Mouse (Mus musculus) heart, adult 2 months (tissue): Measurements from ENCODE around the gene Gfm2. TPM values are rescaled to one million over a fixed set of nuclear protein-coding genes. Genes with fewer than 3 reads are reported as not detected.
"Not testable (repeated sequence)": the region's sequence is repeated elsewhere in the genome, so short reads cannot be mapped to it uniquely, and the experiment has no call there.

Experiments used
- DNase-seq, 2 experiments: peaks; one replicate each; pipeline ENCODE4 v3.0.0; 2021
- H3K27ac ChIP-seq: fragments of 200-600 bp; 2 replicates; pipeline ENCODE4 v1.8.1; 2022
- H3K27me3 ChIP-seq: fragments of 200-500 bp; 2 replicates; pipeline ENCODE4 v1.6.1; 2012; ENCODE audit warnings: mild to moderate bottlenecking, low read length, inconsistent platforms, mixed read lengths; ENCODE audit not compliant: control insufficient read depth, insufficient read depth
- H3K36me3 ChIP-seq: fragments of 200-500 bp; 2 replicates; pipeline ENCODE4 v1.6.1; 2012; ENCODE audit warnings: low read length, inconsistent platforms; ENCODE audit not compliant: control insufficient read depth, insufficient read depth
- H3K4me1 ChIP-seq: fragments of 200-500 bp; 2 replicates; pipeline ENCODE4 v1.6.1; 2011; ENCODE audit warnings: low read length; ENCODE audit not compliant: control insufficient read depth, insufficient read depth
- H3K4me3 ChIP-seq: fragments of 200-600 bp; 2 replicates; pipeline ENCODE4 v1.8.1; 2022
- H3K79me2 ChIP-seq: fragments of 200-500 bp; replicated peaks from 2 replicates; pipeline ENCODE4 v1.6.1; 2012; ENCODE audit warnings: mild to moderate bottlenecking, inconsistent platforms, low read length, moderate library complexity, mixed read lengths; ENCODE audit not compliant: control insufficient read depth, insufficient read depth
- H3K9ac ChIP-seq: fragments of 200-500 bp; 2 replicates; pipeline ENCODE4 v1.6.1; 2012; ENCODE audit warnings: low read depth, mild to moderate bottlenecking, control low read depth, inconsistent platforms, low read length, mixed read lengths
- CTCF ChIP-seq: fragments of 200-600 bp; IDR thresholded peaks from 2 replicates; pipeline ENCODE4 v1.8.1; 2022; ENCODE audit warnings: antibody characterized with exemption, mild to moderate bottlenecking, moderate library complexity
- EP300 ChIP-seq: fragments of 200-500 bp; IDR thresholded peaks from 2 replicates; pipeline ENCODE4 v1.6.1; 2011; ENCODE audit warnings: low read depth, low read length, control low read depth; ENCODE audit not compliant: insufficient read depth
- POLR2A ChIP-seq: fragments of 200-500 bp; IDR thresholded peaks from 2 replicates; pipeline ENCODE4 v1.6.1; 2011; ENCODE audit warnings: mild to moderate bottlenecking, low read depth, low read length, control low read depth; ENCODE audit not compliant: insufficient read depth
- WGBS: fragments of 180-500 bp; shearing (Covaris S2); methylation state at CpG from one replicate; pipeline ENCODE4 v1.1.7; 2018; 5-methylcytosine and 5-hydroxymethylcytosine counted together
- intact Hi-C: fragments of 180-260 bp; cut with DNase I; formaldehyde crosslinking; loops from one replicate; pipeline ENCODE4 v1.15.1; 2025
- polyA plus RNA-seq: library from polyadenylated mRNA; depleted of rRNA; stranded (reverse); fragments of >200 nt; gene quantifications from 2 replicates; pipeline ENCODE4 v1.2.3, GENCODE M21; 2012
- total RNA-seq, 2 experiments: library from RNA; stranded (reverse); gene quantifications; 2 replicates each; pipeline ENCODE4 v1.2.3; 2021

Gfm2 gene
- total and polyA plus RNA-seq, 3 experiments, result 27.9 to 54.7 (median 43.0) TPM

DNA sequence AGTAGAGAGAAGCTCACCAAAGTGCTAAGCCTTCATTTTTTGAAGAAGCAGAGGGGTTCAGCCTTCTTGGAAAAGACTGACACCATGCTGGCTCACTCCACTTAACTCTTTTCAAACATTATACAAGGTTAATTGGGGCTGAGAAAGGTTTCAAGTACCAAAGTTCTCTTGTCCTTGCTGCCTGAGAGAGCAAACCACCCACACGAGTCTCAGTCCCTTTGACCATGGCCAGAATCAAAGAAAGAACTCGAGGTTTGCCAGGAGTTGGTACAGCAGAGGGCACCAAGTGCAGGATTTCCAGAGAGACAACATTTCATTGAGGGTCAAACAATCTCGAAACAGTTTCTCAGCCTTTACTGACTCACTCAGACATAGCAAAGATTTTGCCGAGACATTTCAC lies 28.7 kb upstream of the Gfm2 start:
- Histone ChIP-seq H3K27me3 (no peaks in the 10 kb centered on the region), H3K4me3 (no peak overlapping the region), H3K79me2 (no peaks in the 10 kb centered on the region), H3K27ac (no peak overlapping the region), H3K36me3 (no peaks in the 10 kb centered on the region), H3K4me1 (no peaks in the 10 kb centered on the region), H3K9ac (no peak overlapping the region)
- DNase-seq, result no peak
- intact Hi-C loops, result no loop called here
- no peak for TF ChIP-seq EP300
- TF ChIP-seq CTCF, result no peak
- TF ChIP-seq POLR2A, result no peak
- 66% methylated on average over 4 of the region's 4 CpGs for WGBS

DNA sequence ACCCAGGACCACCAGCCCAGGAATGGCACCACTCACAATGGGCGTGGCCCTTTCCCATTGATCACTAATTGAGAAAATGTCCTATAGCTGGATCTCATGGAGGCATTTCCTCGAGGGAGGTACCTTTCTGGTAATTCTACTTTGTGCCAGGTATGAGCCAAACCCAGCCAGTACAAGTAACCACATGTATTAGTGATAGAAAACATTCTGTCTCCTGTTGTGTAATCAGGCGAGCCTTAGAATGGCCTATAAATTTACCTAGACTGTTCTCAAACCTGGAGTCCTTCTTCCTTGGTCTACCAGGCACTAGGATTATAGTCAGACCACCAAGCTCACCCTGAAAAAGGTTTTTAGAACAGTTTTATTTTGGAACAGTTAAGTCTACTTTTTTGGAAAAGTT lies 16.4 kb upstream of the Gfm2 start:
- TF ChIP-seq EP300 (no peak), CTCF (no peak), POLR2A (no peak)
- 0 out of 2 replicates have a peak, but pooled peaks cover 1% of the 10 kb centered on the region for H3K27me3 ChIP-seq
- no peak overlapping the region for H3K27ac ChIP-seq
- intact Hi-C loops, result no loop called here
- H3K36me3 ChIP-seq, result no peaks in the 10 kb centered on the region
- 80% methylated on average over 3 of the region's 3 CpGs for WGBS
- no peak overlapping the region for H3K4me3 ChIP-seq
- no peaks in the 10 kb centered on the region for H3K79me2 ChIP-seq
- no peaks in the 10 kb centered on the region for H3K4me1 ChIP-seq
- no peak for DNase-seq
- H3K9ac ChIP-seq, result no peak overlapping the region

DNA sequence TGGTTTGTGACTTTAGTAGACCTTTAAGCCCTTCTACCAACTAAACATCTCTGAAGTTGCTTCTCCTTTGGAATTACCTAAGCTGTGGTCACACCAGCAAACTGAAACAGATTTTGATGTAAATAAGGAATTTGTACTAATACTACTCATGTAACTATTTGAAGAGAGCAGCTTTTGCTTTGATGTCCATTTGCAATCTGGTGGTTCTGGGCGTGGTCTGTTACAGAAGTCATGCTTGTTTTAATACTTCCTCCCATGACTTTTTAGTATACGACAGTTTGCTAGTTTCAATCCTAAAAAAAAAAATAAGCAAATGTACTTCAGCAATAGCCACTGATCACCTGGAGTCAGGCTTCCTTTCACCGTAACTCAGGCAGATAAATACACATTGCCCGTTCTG lies 8.1 kb upstream of the Gfm2 start:
- H3K27ac ChIP-seq, intact Hi-C loops, H3K4me3 ChIP-seq, H3K27me3 ChIP-seq, H3K36me3 ChIP-seq, H3K79me2 ChIP-seq, H3K9ac ChIP-seq, DNase-seq, H3K4me1 ChIP-seq: not testable (repeated sequence)
- 65% methylated on average over 4 of the region's 4 CpGs for WGBS

DNA sequence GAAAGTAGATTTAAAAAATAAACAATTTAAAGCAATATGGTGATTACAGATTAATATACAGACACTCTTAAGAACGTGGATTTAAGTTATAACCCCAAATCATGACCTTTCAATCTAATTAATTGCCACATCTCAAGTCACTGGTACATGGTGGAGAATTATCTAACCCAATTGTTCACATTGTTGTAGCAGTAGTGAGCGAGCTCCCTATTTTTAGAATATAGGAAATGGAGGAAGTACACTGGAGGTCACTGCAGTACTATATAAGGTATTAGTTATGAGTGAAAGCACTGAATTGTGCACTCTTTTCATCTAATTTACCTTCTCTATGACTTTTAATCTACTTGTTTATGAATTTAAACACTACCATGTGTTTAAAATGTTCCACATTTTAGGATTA lies 7.3 kb upstream of the Gfm2 start:
- WGBS, result no CpG with 5 or more reads among the region's 2 CpGs
- H3K36me3 ChIP-seq, H3K4me3 ChIP-seq, H3K79me2 ChIP-seq, DNase-seq, H3K4me1 ChIP-seq, H3K9ac ChIP-seq, H3K27me3 ChIP-seq, H3K27ac ChIP-seq, intact Hi-C loops: not testable (repeated sequence)

DNA sequence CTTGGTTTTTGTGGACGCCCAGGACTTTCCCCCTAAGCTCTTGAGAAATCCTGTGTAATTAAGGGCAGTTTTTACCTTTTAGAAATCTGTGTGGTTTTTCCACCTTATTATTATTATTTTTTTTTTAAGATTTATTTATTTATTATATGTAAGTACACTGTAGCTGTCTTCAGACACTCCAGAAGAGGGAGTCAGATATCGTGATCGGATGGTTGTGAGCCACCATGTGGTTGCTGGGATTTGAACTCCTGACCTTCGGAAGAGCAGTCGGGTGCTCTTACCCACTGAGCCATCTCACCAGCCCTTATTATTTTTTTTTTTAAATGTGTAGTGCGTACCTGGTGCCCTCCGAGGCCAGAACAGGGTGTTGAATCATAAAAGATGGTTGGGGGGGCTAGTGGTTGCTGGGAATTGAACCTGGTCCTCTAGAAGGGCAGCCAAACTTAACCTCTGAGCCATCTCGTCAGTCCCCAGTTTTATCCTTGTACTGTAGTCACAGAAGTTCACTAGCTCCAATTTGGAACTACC lies 731 bp downstream of the Gfm2 start:
- H3K27ac ChIP-seq, result peak overlapping the region; percentile 96
- intact Hi-C loops, result loop anchor here (5.0 kb wide), 1 partner anchor 1124 kb away; the partner anchor contains the start of genes Ankra2 and Utp15
- WGBS, result 28% methylated on average over 8 of the region's 8 CpGs

DNA sequence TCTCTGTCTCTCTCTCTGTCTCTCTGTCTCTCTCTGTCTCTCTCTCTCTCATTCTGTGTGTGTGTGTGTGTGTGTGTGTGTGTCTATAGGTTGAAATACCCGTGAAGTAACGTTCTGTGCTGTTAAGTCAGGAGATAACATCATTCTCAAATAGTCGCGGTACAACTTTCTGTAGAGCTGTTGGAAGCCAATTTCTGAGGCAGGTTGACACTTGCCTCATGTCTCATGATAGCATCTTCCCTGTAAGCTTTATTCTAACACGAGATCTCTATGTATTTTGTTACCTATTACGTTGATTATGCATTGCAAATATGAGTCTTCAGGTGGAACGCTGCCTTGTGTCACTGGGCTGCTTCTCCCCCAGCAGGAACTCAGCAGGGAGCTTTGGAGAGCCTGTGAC lies 4.6 kb downstream of the Gfm2 start:
- no peak for TF ChIP-seq EP300
- no peak for TF ChIP-seq POLR2A
- H3K27me3 ChIP-seq, result no peaks in the 10 kb centered on the region
- H3K79me2 ChIP-seq, result peaks cover 1% of the 10 kb centered on the region; the same call in 1 of the 2 replicates
- no peak overlapping the region for H3K4me3 ChIP-seq
- no peak for DNase-seq
- WGBS, result 84% methylated on average over 7 of the region's 7 CpGs
- peaks cover 1% of the 10 kb centered on the region for H3K4me1 ChIP-seq
- intact Hi-C loops, result no loop called here
- H3K9ac ChIP-seq, result no peak overlapping the region
- no peak overlapping the region for H3K27ac ChIP-seq
- no peaks in the 10 kb centered on the region for H3K36me3 ChIP-seq

More for the DNA sequence above, 731 bp downstream of the Gfm2 start:
- H3K4me1 ChIP-seq, H3K36me3 ChIP-seq, H3K79me2 ChIP-seq, H3K27me3 ChIP-seq, DNase-seq: not testable (repeated sequence)
- H3K4me3 ChIP-seq, result peak overlapping the region; percentile 95
- H3K9ac ChIP-seq, result peak overlapping the region; percentile 93

DNA sequence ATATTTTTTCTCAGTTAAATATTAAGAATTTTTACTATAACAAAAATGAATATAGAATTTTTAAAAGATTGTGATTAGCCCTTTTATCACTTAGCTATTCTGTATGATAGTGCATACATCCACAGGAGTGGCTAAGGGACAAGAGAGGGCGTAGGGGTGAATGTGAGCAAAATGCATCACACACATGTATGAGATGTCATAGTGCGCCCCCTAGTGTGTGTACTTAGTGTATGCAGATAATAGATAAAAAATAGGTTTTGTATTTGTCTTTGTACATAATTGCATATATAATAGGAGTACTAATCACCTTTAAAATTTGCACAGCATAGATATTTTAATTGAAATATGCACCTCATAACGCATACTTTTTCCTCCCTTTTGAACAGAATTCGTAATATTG lies 8.1 kb downstream of the Gfm2 start:
- TF ChIP-seq POLR2A (no peak), CTCF (peak; percentile 86)
- Histone ChIP-seq H3K4me1 (no peaks in the 10 kb centered on the region), H3K27me3 (no peaks in the 10 kb centered on the region), H3K79me2 (peaks cover under 1% of the 10 kb centered on the region; the same call in 1 of the 2 replicates), H3K4me3 (no peak overlapping the region), H3K27ac (no peak overlapping the region), H3K36me3 (no peaks in the 10 kb centered on the region), H3K9ac (no peak overlapping the region)
- DNase-seq, result no peak
- intact Hi-C loops, result no loop called here
- WGBS, result 52% methylated on average over 4 of the region's 4 CpGs
